ENCODE assay signal across 12 mouse cellular contexts in the genomic region with DNA sequence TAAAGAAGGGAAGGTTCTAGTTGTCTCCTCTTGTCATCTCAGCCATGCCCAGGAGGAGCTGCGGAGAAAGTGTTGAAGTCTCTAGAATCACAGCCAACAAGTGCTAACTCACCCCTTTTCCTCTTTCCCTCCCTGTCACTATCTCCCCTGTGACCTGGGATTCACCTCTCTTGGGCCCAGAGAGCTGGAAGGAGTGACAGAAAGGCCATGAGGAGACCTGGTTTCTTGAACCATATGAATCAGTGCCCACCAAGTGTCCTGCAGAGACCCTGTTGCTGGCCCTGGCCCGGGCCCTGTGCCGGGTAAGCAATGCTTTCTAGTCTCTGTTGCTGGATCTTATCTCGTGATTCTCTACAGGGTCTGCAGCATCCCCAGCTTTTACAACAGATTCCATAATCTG.
DNase-seq lines count a peak whose midpoint lies in the region; ATAC-seq lines count a peak whose summit lies in the region.
"Had no signal": no experiment of that assay in that cellular context is flagged by ENCODE, and none has a peak within 500 bp of the region (broad histone marks: within the 10 kb centered on the region; RNA-seq: fewer than 3 reads in every experiment).

No protein-coding gene starts in this region.

- intact Hi-C loops in heart, postnatal 10 days (cut with DNase I) = loop anchor here (5.0 kb wide), 1 partner anchor 69 kb away; no protein-coding TSS in a partner anchor

- H3K9ac ChIP-seq in heart, embryonic 14.5 days (ENCODE audit: low read length) = no peak overlapping the region
- no peak overlapping the region for H3K9ac ChIP-seq in kidney, embryonic 16.5 days (replicated peaks; ENCODE audit: low read length)
- no peak overlapping the region for H3K9ac ChIP-seq in neural tube, embryonic 13.5 days
- H3K9ac ChIP-seq: embryonic facial prominence, embryonic 15.5 days; forebrain, embryonic 12.5 days had no signal

- H3K4me3 ChIP-seq in heart, embryonic 14.5 days (ENCODE audit: control insufficient read depth in 1 of 2, insufficient read depth in 1 of 2, low read depth in 1 of 2, low read length in 2 of 2) = no peak overlapping the region
- no peak overlapping the region for H3K4me3 ChIP-seq in kidney, embryonic 16.5 days (ENCODE audit: low read length)
- no peak overlapping the region for H3K4me3 ChIP-seq in neural tube, embryonic 13.5 days
- H3K4me3 ChIP-seq: embryonic facial prominence, embryonic 15.5 days; forebrain, embryonic 12.5 days had no signal

- H3K9me3 ChIP-seq in heart, embryonic 14.5 days (ENCODE audit: control insufficient read depth, low read length) = no peaks in the 10 kb centered on the region
- H3K9me3 ChIP-seq in kidney, embryonic 16.5 days (ENCODE audit: low read length) = 0 out of 2 replicates have a peak, but pooled peaks cover 4% of the 10 kb centered on the region
- H3K9me3 ChIP-seq in neural tube, embryonic 13.5 days = 0 out of 2 replicates have a peak, but pooled peaks cover 3% of the 10 kb centered on the region
- H3K9me3 ChIP-seq: embryonic facial prominence, embryonic 15.5 days; G1E had no signal

- H3K36me3 ChIP-seq in heart, embryonic 14.5 days (ENCODE audit: control insufficient read depth, insufficient read depth, low read length) = no peaks in the 10 kb centered on the region
- H3K36me3 ChIP-seq in kidney, embryonic 16.5 days (ENCODE audit: insufficient read depth, low read length) = no peaks in the 10 kb centered on the region
- no peaks in the 10 kb centered on the region for H3K36me3 ChIP-seq in neural tube, embryonic 13.5 days
- H3K36me3 ChIP-seq: embryonic facial prominence, embryonic 15.5 days; forebrain, embryonic 12.5 days; G1E had no signal

- peaks cover 26 to 27% of the 10 kb centered on the region in 2 experiments for H3K4me1 ChIP-seq in heart, embryonic 14.5 days (ENCODE audit: control insufficient read depth in 2 of 2, insufficient read depth in 2 of 2, low read length in 2 of 2)
- H3K4me1 ChIP-seq in kidney, embryonic 16.5 days (ENCODE audit: insufficient read depth, low read length) = peaks cover 8% of the 10 kb centered on the region
- H3K4me1 ChIP-seq in neural tube, embryonic 13.5 days (replicated peaks) = peaks cover 27% of the 10 kb centered on the region

- H3K27me3 ChIP-seq in heart, embryonic 14.5 days (ENCODE audit: control insufficient read depth, insufficient read depth, low read length) = no peaks in the 10 kb centered on the region
- no peaks in the 10 kb centered on the region for H3K27me3 ChIP-seq in kidney, embryonic 16.5 days (ENCODE audit: insufficient read depth, low read length)
- no peaks in the 10 kb centered on the region for H3K27me3 ChIP-seq in neural tube, embryonic 13.5 days
- H3K27me3 ChIP-seq: embryonic facial prominence, embryonic 15.5 days; forebrain, embryonic 12.5 days had no signal

- no peak for DNase-seq in heart, postnatal 10 days
- DNase-seq in kidney, postnatal 25 days = no peak
- DNase-seq in neural tube, embryonic 10.5 days (ENCODE audit: extremely low spot score, low spot score) = no peak
- DNase-seq in adrenal gland, adult 18-20 months (ENCODE audit: low spot score in 2 of 2) = no peak
- DNase-seq: cerebellum, adult 2 months had no signal

- no peak for ATAC-seq in heart, embryonic 14.5 days (ENCODE audit: insufficient number of reproducible peaks, insufficient read depth, low FRiP score, low read depth)
- ATAC-seq in kidney, embryonic 16.5 days (ENCODE audit: low FRiP score, low TSS enrichment) = no peak
- ATAC-seq in neural tube, embryonic 13.5 days (ENCODE audit: low read depth) = no peak

- no peak overlapping the region for H3K4me2 ChIP-seq in heart, embryonic 14.5 days (ENCODE audit: low read length)
- no peak overlapping the region for H3K4me2 ChIP-seq in kidney, embryonic 16.5 days (replicated peaks; ENCODE audit: low read depth, low read length)
- H3K4me2 ChIP-seq in neural tube, embryonic 13.5 days = no peak overlapping the region
- H3K4me2 ChIP-seq: embryonic facial prominence, embryonic 15.5 days; forebrain, embryonic 12.5 days; midbrain, embryonic 11.5 days had no signal

- H3K27ac ChIP-seq in heart, embryonic 14.5 days (replicated peaks in 1 of 2; ENCODE audit: control insufficient read depth in 1 of 2, insufficient read depth in 1 of 2, low read depth in 2 of 2, low read length in 2 of 2) = peak overlapping the region; percentile 83 to 87
- peak overlapping the region; percentile 88 for H3K27ac ChIP-seq in kidney, embryonic 16.5 days (ENCODE audit: low read length)
- peak overlapping the region; percentile 68 for H3K27ac ChIP-seq in neural tube, embryonic 13.5 days (replicated peaks)

- 45% methylated on average over 4 of the region's 4 CpGs for WGBS in heart, embryonic 14.5 days
- WGBS in kidney, embryonic 16.5 days = 87% methylated on average over 4 of the region's 4 CpGs
- 91% methylated on average over 4 of the region's 4 CpGs for WGBS in neural tube, embryonic 13.5 days
